Mouse (Mus musculus) small intestine, adult 2 months (tissue): Measurements from ENCODE around the gene Tas1r2.

Experiments
- CTCF ChIP-seq: fragments of 200-500 bp; IDR thresholded peaks from 2 replicates; pipeline ENCODE4 v1.5.1; 2012; ENCODE audit warnings: low read depth, mild to moderate bottlenecking, control low read depth, inconsistent platforms, low read length, moderate library complexity, mixed read lengths; ENCODE audit not compliant: insufficient replicate concordance, insufficient read length; ENCODE audit errors: extremely low read depth
- POLR2A ChIP-seq: fragments of 200-500 bp; IDR thresholded peaks from 2 replicates; pipeline ENCODE4 v1.6.1; 2012; ENCODE audit warnings: low read depth, mild to moderate bottlenecking, control low read depth, inconsistent platforms, low read length, moderate library complexity

GRCm38 (mm10) chr4:139697755-139698154, 44.4 kb downstream of the Tas1r2 start:
- TF ChIP-seq CTCF (no peak), POLR2A (no peak)
